Mouse (Mus musculus): ENCODE measurements around the gene Edaradd. TPM values are rescaled to one million over a fixed set of nuclear protein-coding genes. Genes with fewer than 3 reads are reported as not detected.
A peak's percentile ranks its signal among the peaks of the same experiment; 100 is the strongest.

The Edaradd gene
- polyA plus RNA-seq (2011; ENCODE audit: insufficient read depth, insufficient read length, low read depth, missing spikeins), result 0.17 TPM in 1 of 2 replicates, not detected in the other

DNA sequence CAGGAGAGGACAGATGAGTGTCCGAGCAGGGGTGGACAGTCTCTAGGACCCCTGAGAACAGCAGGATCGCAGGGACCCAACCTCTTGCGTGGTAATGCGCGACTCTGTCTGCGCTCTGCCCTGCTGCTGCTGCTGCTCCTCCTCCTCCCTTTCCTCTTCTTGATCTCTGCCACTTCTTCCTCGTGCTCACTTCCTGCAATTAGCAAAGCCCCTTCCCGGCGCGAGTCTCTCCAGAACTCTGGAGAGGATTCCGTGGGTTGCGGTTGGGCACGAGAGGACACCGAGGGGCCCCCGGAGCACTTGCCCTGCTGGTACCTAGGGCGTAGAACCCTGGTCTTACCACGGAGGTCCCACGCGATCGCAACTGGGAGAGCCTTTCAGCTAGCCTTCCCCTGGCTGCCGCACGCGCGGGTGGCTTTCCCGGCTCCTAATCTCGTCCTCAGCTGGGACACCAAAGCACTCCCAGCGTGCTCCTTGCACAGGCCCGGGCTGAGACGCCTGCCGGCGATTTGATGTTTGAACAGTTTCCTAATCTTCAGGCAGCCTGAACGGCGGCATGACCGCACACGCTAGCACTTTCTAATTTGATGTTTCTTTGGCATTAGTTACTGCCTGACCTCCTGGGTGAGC is at the start of gene Edaradd:
TSS of gene Edaradd (minus strand) at position 484 of the 630 bp plus-strand sequence.
- Histone ChIP-seq H3K4me3 (ENCODE audit: low read depth, low read length) (peak within 1 kb of the TSS; percentile 58), H3K9ac (ENCODE audit: low read depth, poor library complexity, severe bottlenecking) (peak within 1 kb of the TSS; percentile 28), H3K36me3 (ENCODE audit: control insufficient read depth, insufficient read depth, low read length, poor library complexity, severe bottlenecking) (no peaks in the 10 kb centered on the region), H3K27ac (ENCODE audit: insufficient read depth, low read length) (no peak within 1 kb of the TSS), H3K4me1 (ENCODE audit: control insufficient read depth, insufficient read depth, low read length) (no peaks in the 10 kb centered on the region), H3K27me3 (ENCODE audit: control insufficient read depth, insufficient read depth, low read length, poor library complexity, severe bottlenecking) (peaks cover 2% of the 10 kb centered on the region), H3K9me3 (replicated peaks; ENCODE audit: control insufficient read depth, insufficient read depth, low read length, poor library complexity, severe bottlenecking) (no peaks in the 10 kb centered on the region)
- TF ChIP-seq POLR2A (IDR thresholded peaks at IDR 0.05; ENCODE audit: insufficient read depth, low read length), result no peak
- TF ChIP-seq CTCF (IDR thresholded peaks at IDR 0.05; ENCODE audit: low read depth, low read length), result no peak
- no peak for TF ChIP-seq EP300 (IDR thresholded peaks at IDR 0.05; ENCODE audit: insufficient read depth, low read depth, low read length)

DNA sequence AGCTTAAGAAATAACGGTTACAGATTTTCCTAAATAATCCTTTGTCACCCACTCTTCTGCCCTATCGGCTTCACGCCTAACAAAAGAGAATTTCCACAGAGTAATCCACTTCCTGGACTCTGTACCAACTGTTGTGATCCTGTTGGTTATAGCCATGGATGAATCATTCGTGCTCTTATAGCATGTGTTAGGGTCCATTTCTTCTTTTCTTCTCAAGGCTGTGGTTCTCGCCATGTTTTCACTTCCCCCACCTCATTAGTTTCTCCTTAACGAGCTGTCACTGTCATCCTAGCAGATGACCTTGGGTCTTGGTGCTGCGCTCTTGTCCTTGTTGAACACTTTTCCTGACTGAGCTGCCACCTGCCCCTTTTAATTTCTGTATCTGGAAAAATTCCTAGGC is 49.5 kb upstream of the Edaradd start:
- H3K36me3 ChIP-seq (ENCODE audit: control insufficient read depth, insufficient read depth, low read length, poor library complexity, severe bottlenecking), result no peaks in the 10 kb centered on the region
- H3K4me1 ChIP-seq (ENCODE audit: control insufficient read depth, insufficient read depth, low read length), result no peaks in the 10 kb centered on the region
- H3K4me3 ChIP-seq (ENCODE audit: low read depth, low read length), result no peak overlapping the region
- no peak overlapping the region for H3K9ac ChIP-seq (ENCODE audit: low read depth, poor library complexity, severe bottlenecking)
- no peak overlapping the region for H3K27ac ChIP-seq (ENCODE audit: insufficient read depth, low read length)
- TF ChIP-seq EP300 (IDR thresholded peaks at IDR 0.05; ENCODE audit: insufficient read depth, low read depth, low read length) (no peak), POLR2A (IDR thresholded peaks at IDR 0.05; ENCODE audit: insufficient read depth, low read length) (no peak), CTCF (IDR thresholded peaks at IDR 0.05; ENCODE audit: low read depth, low read length) (no peak)
- H3K9me3 ChIP-seq (replicated peaks; ENCODE audit: control insufficient read depth, insufficient read depth, low read length, poor library complexity, severe bottlenecking), result no peaks in the 10 kb centered on the region
- no peaks in the 10 kb centered on the region for H3K27me3 ChIP-seq (ENCODE audit: control insufficient read depth, insufficient read depth, low read length, poor library complexity, severe bottlenecking)

DNA sequence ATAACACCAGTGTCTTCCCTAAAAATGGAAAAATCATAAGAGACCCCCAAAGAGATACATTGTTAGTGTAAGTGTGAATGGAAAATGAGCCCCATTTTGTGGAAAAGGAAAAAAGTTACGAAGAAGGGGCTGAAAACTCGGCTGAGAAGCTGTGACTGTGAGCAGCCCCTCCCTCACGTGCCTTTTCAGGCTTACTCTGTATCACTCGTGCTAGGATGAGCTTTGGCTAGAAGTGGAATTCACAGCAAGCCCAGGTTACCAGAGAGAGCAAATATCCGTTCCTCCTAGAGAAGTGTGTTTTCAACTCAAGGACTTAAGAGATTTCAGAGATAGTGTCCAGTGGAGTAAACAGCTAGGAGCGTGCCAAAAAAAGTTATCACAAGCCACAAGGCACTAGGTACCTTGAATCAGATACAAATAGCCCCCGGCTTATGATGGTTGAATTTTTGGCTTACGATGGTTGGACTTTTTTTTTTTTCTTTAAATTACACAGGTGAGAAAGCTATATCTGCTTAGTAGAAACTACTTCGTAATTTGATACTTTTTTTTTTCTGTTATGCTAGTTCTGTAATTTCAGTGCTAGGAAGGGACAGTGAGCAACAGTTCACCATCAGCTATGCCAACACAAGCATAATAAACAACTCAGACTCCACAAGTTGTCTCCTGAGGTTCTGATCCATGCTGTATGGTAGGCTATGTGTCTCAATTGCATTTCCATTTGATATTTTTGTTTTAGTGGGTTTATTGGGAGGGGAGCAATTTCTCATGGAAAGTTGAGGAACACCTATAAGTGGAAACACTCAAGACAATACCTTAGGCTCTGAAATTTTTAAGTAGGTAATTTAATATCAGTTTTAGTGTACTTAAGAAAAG is 48.6 kb upstream of the Edaradd start:
- Histone ChIP-seq H3K4me1 (ENCODE audit: control insufficient read depth, insufficient read depth, low read length) (no peaks in the 10 kb centered on the region), H3K9ac (ENCODE audit: low read depth, poor library complexity, severe bottlenecking) (no peak overlapping the region), H3K27me3 (ENCODE audit: control insufficient read depth, insufficient read depth, low read length, poor library complexity, severe bottlenecking) (no peaks in the 10 kb centered on the region), H3K9me3 (replicated peaks; ENCODE audit: control insufficient read depth, insufficient read depth, low read length, poor library complexity, severe bottlenecking) (no peaks in the 10 kb centered on the region), H3K27ac (ENCODE audit: insufficient read depth, low read length) (no peak overlapping the region), H3K4me3 (ENCODE audit: low read depth, low read length) (no peak overlapping the region), H3K36me3 (ENCODE audit: control insufficient read depth, insufficient read depth, low read length, poor library complexity, severe bottlenecking) (no peaks in the 10 kb centered on the region)
- no peak for TF ChIP-seq CTCF (IDR thresholded peaks at IDR 0.05; ENCODE audit: low read depth, low read length)
- no peak for TF ChIP-seq POLR2A (IDR thresholded peaks at IDR 0.05; ENCODE audit: insufficient read depth, low read length)
- no peak for TF ChIP-seq EP300 (IDR thresholded peaks at IDR 0.05; ENCODE audit: insufficient read depth, low read depth, low read length)

DNA sequence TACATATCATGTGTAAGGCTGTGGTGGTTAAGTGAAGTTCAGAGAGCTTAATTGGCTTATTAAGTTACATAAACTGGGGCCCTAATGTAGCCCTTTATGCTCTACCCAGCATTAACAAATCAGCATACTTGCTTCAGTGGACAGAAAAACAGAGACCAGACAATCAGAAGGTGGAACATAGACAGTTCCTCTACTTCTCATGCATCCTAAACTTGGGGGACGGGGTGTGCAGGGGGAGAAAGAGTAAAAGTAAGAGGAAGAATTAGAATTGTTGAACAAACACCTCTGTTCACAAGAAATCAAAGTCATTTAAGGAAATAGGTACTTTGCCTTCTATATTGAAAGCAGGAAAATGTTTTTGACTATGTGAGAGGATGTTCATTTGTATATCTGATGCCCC is 47.7 kb upstream of the Edaradd start:
- no peak for TF ChIP-seq POLR2A (IDR thresholded peaks at IDR 0.05; ENCODE audit: insufficient read depth, low read length)
- no peak for TF ChIP-seq EP300 (IDR thresholded peaks at IDR 0.05; ENCODE audit: insufficient read depth, low read depth, low read length)
- TF ChIP-seq CTCF (IDR thresholded peaks at IDR 0.05; ENCODE audit: low read depth, low read length), result no peak
- no peaks in the 10 kb centered on the region for H3K4me1 ChIP-seq (ENCODE audit: control insufficient read depth, insufficient read depth, low read length)

DNA sequence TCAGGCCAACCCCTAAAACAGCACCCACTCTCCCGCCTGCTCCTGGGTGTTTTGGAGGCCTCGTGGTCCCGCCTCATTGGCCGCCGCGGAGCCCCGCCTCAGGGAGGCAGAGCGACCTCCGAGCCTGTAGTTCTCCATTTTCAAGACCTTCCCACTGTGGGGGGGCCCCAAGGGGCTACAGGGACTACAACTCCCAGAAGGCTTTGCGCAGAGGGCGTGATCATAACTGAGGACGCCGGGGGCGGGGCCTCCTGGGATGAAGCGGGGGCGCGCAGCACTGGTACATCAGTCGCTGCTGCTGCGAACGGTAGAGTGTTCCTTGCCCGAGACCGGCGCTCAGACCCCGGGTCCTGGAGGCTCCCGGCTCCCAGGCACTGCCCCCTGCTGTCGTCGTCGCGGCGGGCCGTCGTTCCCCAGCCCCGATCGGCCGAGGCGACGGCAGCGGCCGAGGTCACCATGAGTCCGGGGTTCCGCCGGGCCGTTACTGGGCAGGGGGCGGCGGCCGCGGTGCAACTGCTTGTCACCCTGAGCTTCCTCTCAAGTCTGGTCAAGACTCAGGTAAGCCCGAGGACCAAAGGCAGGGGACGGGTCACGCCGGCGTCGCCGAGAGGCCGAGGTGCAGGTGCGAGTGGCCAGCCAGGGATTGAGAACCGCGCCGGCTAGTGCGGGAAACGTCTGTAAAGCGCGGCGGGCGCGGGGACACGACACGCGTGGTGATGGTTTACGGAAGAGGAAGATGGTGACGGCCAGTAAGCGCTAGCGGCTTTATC is 45.6 kb upstream of the Edaradd start, which contains the start of gene Ero1lb:
TSS of gene Ero1lb (plus strand) at position 254 of the 770 bp plus-strand sequence.
- Histone ChIP-seq H3K9me3 (replicated peaks; ENCODE audit: control insufficient read depth, insufficient read depth, low read length, poor library complexity, severe bottlenecking) (no peaks in the 10 kb centered on the region), H3K27ac (ENCODE audit: insufficient read depth, low read length) (no peak within 1 kb of the TSS), H3K9ac (ENCODE audit: low read depth, poor library complexity, severe bottlenecking) (peak within 1 kb of the TSS; percentile 50), H3K4me1 (ENCODE audit: control insufficient read depth, insufficient read depth, low read length) (no peaks in the 10 kb centered on the region), H3K36me3 (ENCODE audit: control insufficient read depth, insufficient read depth, low read length, poor library complexity, severe bottlenecking) (no peaks in the 10 kb centered on the region), H3K27me3 (ENCODE audit: control insufficient read depth, insufficient read depth, low read length, poor library complexity, severe bottlenecking) (no peaks in the 10 kb centered on the region), H3K4me3 (ENCODE audit: low read depth, low read length) (peak within 1 kb of the TSS; percentile 83)
- TF ChIP-seq EP300 (IDR thresholded peaks at IDR 0.05; ENCODE audit: insufficient read depth, low read depth, low read length), result no peak
- TF ChIP-seq CTCF (IDR thresholded peaks at IDR 0.05; ENCODE audit: low read depth, low read length), result no peak
- TF ChIP-seq POLR2A (IDR thresholded peaks at IDR 0.05; ENCODE audit: insufficient read depth, low read length), result peak; percentile 14

More for the DNA sequence above, 47.7 kb upstream of the Edaradd start:
- Histone ChIP-seq H3K9ac (ENCODE audit: low read depth, poor library complexity, severe bottlenecking) (no peak overlapping the region), H3K4me3 (ENCODE audit: low read depth, low read length) (no peak overlapping the region), H3K36me3 (ENCODE audit: control insufficient read depth, insufficient read depth, low read length, poor library complexity, severe bottlenecking) (no peaks in the 10 kb centered on the region), H3K9me3 (replicated peaks; ENCODE audit: control insufficient read depth, insufficient read depth, low read length, poor library complexity, severe bottlenecking) (no peaks in the 10 kb centered on the region), H3K27ac (ENCODE audit: insufficient read depth, low read length) (no peak overlapping the region), H3K27me3 (ENCODE audit: control insufficient read depth, insufficient read depth, low read length, poor library complexity, severe bottlenecking) (no peaks in the 10 kb centered on the region)

Measured in ES-Bruce4 (cell line).